Mouse (Mus musculus) gastrocnemius, postnatal 14 days (tissue): ENCODE results near the gene Cdk2ap2. TPM values are rescaled to one million over a fixed set of nuclear protein-coding genes. Genes with fewer than 3 reads are reported as not detected.
"Not testable (repeated sequence)": the region's sequence is repeated elsewhere in the genome, so short reads cannot be mapped to it uniquely, and the experiment has no call there.

ENCODE experiments used
- DNase-seq: peaks from one replicate; pipeline ENCODE4 v3.0.0; 2021; ENCODE audit warnings: mixed read lengths
- intact Hi-C: fragments of 180-260 bp; cut with DNase I; formaldehyde crosslinking; loops from one replicate; pipeline ENCODE4 v1.15.1; 2025; ENCODE audit warnings: low total_unique reads
- total RNA-seq, 2 experiments: library from RNA; stranded (reverse); gene quantifications; 2 replicates each; pipeline ENCODE4 v1.2.3; 2021

The Cdk2ap2 gene
- total RNA-seq, 2 experiments from 2014 or later, result 17.3 to 17.5 TPM

- DNase-seq, result no peak
- intact Hi-C loops, result no loop called here
Measured at GRCm38 (mm10) chr19:4126759-4127495, 29.9 kb downstream of the Cdk2ap2 start.

DNA sequence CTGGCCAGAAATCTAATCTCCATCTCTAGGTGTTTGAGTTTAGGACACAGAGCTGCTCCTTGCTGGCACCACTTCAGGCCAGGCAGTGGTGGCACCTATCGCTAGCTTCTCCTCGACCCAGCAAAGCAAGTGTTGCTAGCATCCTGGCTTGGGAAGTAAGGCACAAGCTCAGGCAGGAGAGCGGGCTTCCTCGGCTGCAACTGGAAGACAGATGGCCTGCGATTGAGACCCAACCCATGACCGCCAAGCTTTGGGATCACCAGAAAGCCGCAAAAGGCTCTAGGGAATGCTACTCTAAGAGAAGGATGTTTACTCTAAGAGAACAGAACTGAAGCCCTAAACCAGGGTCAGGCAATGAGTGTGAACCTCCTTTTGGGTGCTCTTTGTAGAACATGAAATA, 32.5 kb downstream of the Cdk2ap2 start:
- no peak for DNase-seq
- intact Hi-C loops, result no loop called here

DNA sequence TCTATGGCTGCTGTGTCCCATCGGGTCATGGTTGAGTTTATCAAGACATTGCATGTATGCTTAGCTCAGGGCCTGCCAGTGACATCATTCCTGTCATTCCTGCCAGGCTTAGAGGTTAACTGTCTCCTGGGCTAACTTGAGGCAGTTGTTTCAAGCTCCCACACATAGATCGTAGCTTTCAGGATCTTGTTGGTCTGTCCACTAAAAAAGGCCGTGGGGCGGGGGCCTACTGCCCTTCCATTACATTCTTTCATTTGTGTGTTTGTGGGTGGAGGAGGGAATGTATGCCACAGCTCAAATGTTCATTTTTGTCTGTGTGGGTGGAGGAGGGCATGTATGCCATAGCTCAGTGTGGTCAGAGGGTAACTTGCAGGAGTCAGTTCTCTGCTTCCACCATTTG, 33.1 kb downstream of the Cdk2ap2 start:
- intact Hi-C loops, result no loop called here
- no peak for DNase-seq

GRCm38 (mm10) chr19:4131075-4131474, 34.1 kb downstream of the Cdk2ap2 start:
- intact Hi-C loops, result no loop called here
- no peak for DNase-seq

- intact Hi-C loops, result no loop called here
- DNase-seq, result no peak
Measured at GRCm38 (mm10) chr19:4131768-4132167, 34.8 kb downstream of the Cdk2ap2 start.

- no peak for DNase-seq
- intact Hi-C loops, result no loop called here
Measured at GRCm38 (mm10) chr19:4134354-4134753, 37.4 kb downstream of the Cdk2ap2 start.

- DNase-seq, intact Hi-C loops: not testable (repeated sequence)
Measured at GRCm38 (mm10) chr19:4135229-4135962, 38.4 kb downstream of the Cdk2ap2 start.

GRCm38 (mm10) chr19:4135963-4136345, 39.0 kb downstream of the Cdk2ap2 start:
- intact Hi-C loops, DNase-seq: not testable (repeated sequence)

DNA sequence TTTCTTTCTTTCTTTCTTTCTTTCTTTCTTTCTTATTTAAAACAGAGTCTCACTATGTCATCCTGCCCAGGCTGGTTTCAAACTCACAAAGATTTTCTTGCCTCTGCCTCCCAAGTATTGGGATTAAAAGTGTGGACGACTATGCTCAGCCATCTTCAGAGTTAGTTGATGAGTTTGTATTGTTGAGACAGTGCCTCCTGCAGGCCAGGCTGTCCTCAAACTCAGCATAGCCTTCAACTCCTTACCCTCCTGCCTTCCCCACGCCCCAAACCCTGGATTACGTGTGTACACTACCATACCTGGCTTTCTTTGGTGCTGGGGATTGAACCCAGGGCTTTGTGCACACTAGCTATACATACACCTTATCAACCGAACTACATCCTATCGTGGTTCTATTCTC, 39.5 kb downstream of the Cdk2ap2 start:
- intact Hi-C loops, result no loop called here
- DNase-seq, result no peak

DNA sequence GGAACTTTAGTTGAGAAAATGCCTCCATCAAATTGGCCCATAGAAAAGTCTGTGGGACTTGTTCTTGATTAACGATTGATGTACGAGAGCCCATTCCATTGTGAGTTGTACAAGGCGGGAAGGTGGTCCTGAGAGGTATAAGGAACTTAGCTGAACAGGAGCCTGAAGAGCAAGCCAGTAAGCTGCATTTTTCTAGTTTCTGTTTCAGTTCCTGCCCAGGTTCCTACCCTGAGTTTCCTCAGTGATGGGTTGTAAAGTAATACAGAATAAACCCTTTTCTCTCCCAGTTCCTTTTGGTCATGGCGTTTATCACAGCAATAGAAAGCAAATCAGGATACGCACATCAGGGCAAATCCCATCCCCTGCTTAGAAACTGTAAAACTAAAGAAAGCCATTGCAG, 40.9 kb downstream of the Cdk2ap2 start:
- intact Hi-C loops, result no loop called here
- DNase-seq, result no peak

GRCm38 (mm10) chr19:4139446-4139845, 42.5 kb downstream of the Cdk2ap2 start, which contains the start of gene Gpr152:
Gpr152 (plus strand) TSS chr19:4139787.
- intact Hi-C loops, result no loop called here
- DNase-seq, result no peak

GRCm38 (mm10) chr19:4140147-4140546, 43.2 kb downstream of the Cdk2ap2 start:
- intact Hi-C loops, result no loop called here

GRCm38 (mm10) chr19:4142416-4143173, 45.6 kb downstream of the Cdk2ap2 start:
- intact Hi-C loops, result no loop called here
- no peak for DNase-seq

More at GRCm38 (mm10) chr19:4140147-4140546, 43.2 kb downstream of the Cdk2ap2 start:
- DNase-seq, result no peak

GRCm38 (mm10) chr19:4143759-4144268, 46.8 kb downstream of the Cdk2ap2 start, which contains the start of gene Cabp4:
Cabp4 (minus strand) TSS chr19:4144033.
- intact Hi-C loops, result no loop called here
- DNase-seq, result no peak

DNA sequence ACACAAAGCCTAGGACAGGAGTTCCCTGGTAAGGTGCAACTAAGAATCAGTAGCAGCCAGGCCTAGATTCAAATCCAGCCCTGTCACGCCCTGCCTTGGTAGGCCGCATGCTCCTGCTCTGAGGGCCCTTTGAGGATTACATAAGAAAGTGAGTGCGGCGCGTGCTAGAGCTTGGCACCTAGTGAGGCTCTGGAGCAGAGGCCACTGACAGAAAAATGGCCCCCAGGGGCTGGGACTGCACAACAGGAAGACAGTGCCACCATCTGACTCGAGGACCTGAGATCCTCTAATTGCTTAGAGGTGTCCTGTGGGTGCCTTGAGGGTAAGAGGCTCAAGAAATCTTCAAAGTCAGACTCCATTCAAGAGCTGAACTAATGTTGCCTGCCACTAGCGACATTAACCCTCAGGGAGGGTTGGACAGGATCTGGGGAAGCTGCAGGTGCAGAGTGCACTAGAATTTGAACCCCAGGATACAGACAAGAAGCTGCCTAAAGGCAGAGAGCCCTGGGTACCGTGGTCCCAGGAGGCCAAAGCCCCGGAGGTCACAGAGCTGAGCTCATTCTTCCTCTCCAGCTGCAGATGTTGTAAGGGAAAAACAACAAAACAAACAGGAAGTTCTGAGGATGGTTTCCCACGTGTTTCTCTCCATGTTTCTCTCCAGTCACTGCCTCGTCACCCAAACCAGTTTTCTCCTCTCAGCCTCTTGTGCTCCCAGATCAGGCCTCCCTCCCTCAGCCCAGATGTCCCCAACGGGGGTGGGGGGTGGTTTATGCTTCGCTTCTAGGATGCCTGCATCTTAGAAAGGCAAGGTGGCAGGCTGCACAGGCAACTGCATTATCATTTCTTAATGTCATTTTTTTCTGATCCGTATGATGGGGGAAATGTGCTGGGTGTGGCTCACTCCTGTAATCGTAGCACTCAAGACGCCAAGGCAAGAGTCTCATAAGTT, 47.8 kb downstream of the Cdk2ap2 start:
- intact Hi-C loops, result no loop called here
- no peak for DNase-seq

GRCm38 (mm10) chr19:4145936-4146335, 49.0 kb downstream of the Cdk2ap2 start:
- intact Hi-C loops, result no loop called here
- no peak for DNase-seq

GRCm38 (mm10) chr19:4146366-4147021, 49.5 kb downstream of the Cdk2ap2 start:
- DNase-seq, result no peak
- intact Hi-C loops, result no loop called here

DNA sequence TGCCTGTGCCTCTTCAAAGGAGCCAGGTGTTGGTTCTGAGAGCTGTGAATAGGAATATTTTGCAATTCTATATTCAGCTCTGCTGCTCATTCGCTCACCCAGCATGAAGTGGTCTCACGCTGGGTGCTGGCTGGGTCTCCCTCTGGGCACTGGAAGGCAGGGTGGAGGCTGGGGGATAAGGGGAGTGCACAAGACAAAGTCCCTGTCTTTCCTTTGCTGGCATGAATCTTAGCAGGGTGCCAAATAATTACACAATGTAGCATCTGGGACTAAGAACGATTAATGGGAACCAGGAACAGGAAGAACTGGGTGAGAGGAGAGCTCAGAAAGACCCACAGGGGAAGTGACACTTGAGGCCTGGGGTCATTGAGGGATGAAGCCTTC, 50.0 kb downstream of the Cdk2ap2 start:
- intact Hi-C loops, result no loop called here
- no peak for DNase-seq
